Mouse (Mus musculus) large intestine, adult 2 months (tissue): ENCODE results near the gene Bbs9. TPM values are rescaled to one million over a fixed set of nuclear protein-coding genes. Genes with fewer than 3 reads are reported as not detected.
"Not testable (repeated sequence)": the region's sequence is repeated elsewhere in the genome, so short reads cannot be mapped to it uniquely, and the experiment has no call there.

Experiments used
- DNase-seq: peaks from one replicate; pipeline ENCODE4 v3.0.0-alpha.2; 2012; ENCODE audit warnings: low read depth, low spot score
- WGBS: fragments of 180-500 bp; shearing (Covaris S2); methylation state at CpG from one replicate; pipeline ENCODE4 v1.1.7; 2018; 5-methylcytosine and 5-hydroxymethylcytosine counted together
- polyA plus RNA-seq: library from polyadenylated mRNA; depleted of rRNA; stranded (reverse); fragments of >200 nt; gene quantifications from 2 replicates; pipeline ENCODE4 v1.2.3, GENCODE M21; 2012

Gene Bbs9
- polyA plus RNA-seq, 1 experiment: 4.2 TPM

GRCm38 (mm10) chr9:22711339-22711738 is 235.8 kb downstream of the Bbs9 start:
- DNase-seq: no peak
- WGBS: 92% methylated on average over 2 of the region's 2 CpGs

- WGBS: 61% methylated on average over 3 of the region's 3 CpGs
- no peak for DNase-seq
Observed at GRCm38 (mm10) chr9:22712743-22713142, 237.2 kb downstream of the Bbs9 start.

GRCm38 (mm10) chr9:22713286-22713685 is 237.8 kb downstream of the Bbs9 start:
- 49% methylated on average over 4 of the region's 4 CpGs for WGBS
- DNase-seq: not testable (repeated sequence)

GRCm38 (mm10) chr9:22717583-22717982 is 242.1 kb downstream of the Bbs9 start:
- no peak for DNase-seq
- 84% methylated on average over 4 of the region's 4 CpGs for WGBS

DNA sequence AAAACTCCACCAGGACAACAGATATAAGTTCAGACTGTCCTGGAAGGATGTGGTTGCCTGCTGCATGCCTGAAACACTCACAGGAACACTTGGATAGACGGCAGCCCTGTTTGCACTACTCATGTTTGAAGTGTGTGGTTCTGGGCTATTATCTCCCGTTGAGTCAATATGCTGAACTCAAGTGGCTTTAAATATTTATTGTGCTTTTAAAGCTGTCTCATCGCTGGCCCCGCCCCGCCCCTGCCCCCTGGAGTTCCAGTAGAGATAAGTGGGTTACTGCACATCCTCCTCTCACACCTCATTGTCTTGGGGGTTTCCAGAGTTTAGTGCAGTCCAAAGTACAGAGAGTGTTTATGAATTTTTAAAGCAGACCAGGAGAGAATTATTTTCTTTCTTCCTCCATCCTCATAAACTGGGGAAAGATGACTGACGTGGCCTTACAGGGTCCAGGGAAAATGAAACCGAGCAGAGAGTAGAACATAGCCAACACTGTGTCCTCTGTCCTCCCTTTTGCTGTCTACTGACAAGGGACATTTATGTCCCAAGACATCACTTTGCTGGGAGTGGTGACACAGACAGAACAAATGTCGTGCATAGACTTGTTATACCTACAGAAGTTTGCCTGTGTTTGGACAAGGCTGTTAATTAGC is 242.8 kb downstream of the Bbs9 start:
- no peak for DNase-seq
- WGBS: 22% methylated on average over 8 of the region's 8 CpGs

DNA sequence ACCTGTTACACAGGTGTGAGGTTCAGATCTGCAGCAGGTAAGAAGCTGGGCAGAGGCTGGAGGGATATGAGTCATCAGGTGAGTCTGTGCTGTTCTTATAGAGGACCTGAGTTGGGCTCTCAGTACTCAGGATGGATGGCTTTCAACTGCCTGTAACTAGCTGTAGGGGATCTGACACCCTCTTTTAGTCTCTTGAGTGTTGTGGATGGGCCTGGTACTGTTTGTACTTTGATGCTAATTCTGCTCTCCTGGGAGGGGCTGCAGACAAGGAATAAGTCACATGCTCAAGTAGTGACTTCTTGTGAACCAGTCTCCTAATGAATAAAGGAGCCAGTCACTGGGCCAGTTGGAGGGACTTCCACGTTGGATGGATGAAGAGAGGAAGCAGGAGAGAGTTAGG is 257.1 kb downstream of the Bbs9 start:
- DNase-seq: no peak
- 82% methylated on average over 1 of the region's 1 CpGs for WGBS

- DNase-seq: no peak
- 79% methylated on average over 8 of the region's 8 CpGs for WGBS
Observed at GRCm38 (mm10) chr9:22734954-22735353, 259.4 kb downstream of the Bbs9 start.

- DNase-seq: no peak
- 95% methylated on average over 8 of the region's 8 CpGs for WGBS
Observed at GRCm38 (mm10) chr9:22735385-22735784, 259.9 kb downstream of the Bbs9 start.

GRCm38 (mm10) chr9:22737893-22738292 is 262.4 kb downstream of the Bbs9 start:
- no peak for DNase-seq
- 69% methylated on average over 6 of the region's 6 CpGs for WGBS

DNA sequence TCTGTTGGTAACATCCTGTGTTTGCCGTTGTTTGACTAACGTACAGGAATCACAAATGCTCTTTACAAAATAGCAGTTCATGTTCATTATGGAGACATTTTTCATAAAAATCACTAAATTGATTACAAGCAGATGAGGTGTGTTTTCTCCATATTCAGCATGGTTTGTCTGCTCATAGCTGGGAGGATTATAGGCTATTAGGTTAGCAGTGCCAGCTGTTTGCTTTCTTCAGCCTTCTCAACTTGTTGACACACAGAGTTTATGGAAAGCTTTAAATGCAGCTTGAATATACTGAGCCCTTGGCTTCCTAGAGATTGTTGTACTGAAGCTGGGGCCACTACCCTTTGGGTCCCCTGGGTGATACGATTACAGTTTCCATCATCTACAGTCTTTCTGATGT is 263.3 kb downstream of the Bbs9 start:
- 84% methylated on average over 3 of the region's 3 CpGs for WGBS
- DNase-seq: no peak

GRCm38 (mm10) chr9:22741967-22742366 is 266.5 kb downstream of the Bbs9 start:
- no peak for DNase-seq
- 97% methylated on average over 1 of the region's 1 CpGs for WGBS

- DNase-seq: no peak
- WGBS: 63% methylated on average over 2 of the region's 2 CpGs
Observed at GRCm38 (mm10) chr9:22748617-22749016, 273.1 kb downstream of the Bbs9 start.

- DNase-seq: no peak
- WGBS: 82% methylated on average over 17 of the region's 17 CpGs
Observed at GRCm38 (mm10) chr9:22750779-22751545, 275.4 kb downstream of the Bbs9 start.

- no peak for DNase-seq
Observed at GRCm38 (mm10) chr9:22751546-22751929, 276.0 kb downstream of the Bbs9 start.

- WGBS: 84% methylated on average over 6 of the region's 6 CpGs
Observed at GRCm38 (mm10) chr9:22754081-22754672, 278.7 kb downstream of the Bbs9 start.

DNA sequence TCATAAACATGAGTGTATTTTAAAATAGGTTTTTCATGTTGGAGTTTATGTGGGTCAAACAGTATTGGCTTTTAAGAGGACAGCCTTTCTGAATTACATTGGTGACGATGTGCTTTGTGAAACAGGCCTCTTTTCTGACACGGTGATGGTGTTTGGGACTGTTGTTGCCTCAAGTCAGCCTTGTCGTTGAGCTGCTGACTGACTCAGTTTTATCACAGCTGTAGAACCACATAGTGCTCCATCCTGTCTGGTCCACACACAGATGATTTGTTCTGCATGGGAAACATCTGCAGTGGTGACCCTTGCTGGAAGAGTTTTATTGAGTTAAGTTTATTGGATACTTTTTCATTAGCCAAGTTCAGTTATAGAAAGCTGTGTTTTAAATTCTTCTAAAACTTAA is 283.0 kb downstream of the Bbs9 start:
- DNase-seq: no peak
- WGBS: 66% methylated on average over 3 of the region's 3 CpGs

More at GRCm38 (mm10) chr9:22754081-22754672, 278.7 kb downstream of the Bbs9 start:
- no peak for DNase-seq

- no peak for DNase-seq
- WGBS: 60% methylated on average over 3 of the region's 3 CpGs
Observed at GRCm38 (mm10) chr9:22759241-22759640, 283.7 kb downstream of the Bbs9 start.

DNA sequence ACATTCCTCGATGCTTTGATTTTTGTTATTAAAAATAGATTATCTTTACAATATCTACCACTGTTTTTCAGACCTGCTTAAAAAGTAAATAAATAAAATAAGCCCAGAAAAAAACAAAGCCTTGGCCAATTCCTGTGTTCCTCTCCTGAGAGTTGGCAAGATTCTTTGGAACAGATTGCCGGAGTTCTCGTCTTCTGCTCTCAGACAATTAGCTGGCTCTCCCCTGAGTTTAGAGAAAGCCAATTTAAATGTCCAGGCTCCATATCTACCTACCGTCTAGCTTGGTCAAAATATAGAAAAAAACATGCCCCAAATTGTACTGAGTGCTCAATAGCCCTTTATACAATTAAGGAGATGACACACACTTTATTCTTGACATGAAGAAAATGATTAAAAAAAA is 284.9 kb downstream of the Bbs9 start:
- WGBS: 80% methylated on average over 4 of the region's 4 CpGs
- no peak for DNase-seq

GRCm38 (mm10) chr9:22761487-22761886 is 286.0 kb downstream of the Bbs9 start:
- no peak for DNase-seq
- 61% methylated on average over 8 of the region's 8 CpGs for WGBS

DNA sequence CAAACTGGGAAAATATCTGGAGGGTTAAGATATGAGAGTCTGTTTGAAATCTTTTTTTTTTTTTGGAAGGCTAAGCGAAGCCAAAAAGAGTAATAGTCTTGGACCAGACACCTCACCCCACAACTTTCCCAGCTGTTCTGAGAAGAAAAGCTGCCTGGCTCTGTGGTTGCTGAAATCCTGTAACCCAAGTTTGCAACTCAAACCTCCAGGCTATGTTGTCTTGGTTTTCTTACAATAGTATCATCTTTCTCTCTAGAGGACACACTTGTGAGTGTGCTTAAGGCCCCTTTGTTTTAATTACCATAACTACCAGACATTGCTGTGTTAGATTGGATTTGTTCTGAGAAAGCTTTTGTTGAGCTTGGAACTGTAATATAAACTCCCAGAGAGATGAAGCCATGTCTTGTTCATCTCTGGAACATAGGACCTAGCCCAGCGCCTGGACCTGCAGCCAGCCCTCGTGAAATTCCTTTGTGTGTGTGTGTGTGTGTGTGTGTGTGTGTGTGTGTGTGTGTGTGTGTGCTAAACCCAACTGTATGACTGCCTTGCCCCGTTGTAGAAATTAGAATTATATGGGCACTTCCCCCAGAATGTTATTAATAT is 290.2 kb downstream of the Bbs9 start:
- DNase-seq: no peak
- 50% methylated on average over 4 of the region's 4 CpGs for WGBS

- no peak for DNase-seq
- WGBS: 88% methylated on average over 5 of the region's 5 CpGs
Observed at GRCm38 (mm10) chr9:22767154-22767553, 291.6 kb downstream of the Bbs9 start.
